Mouse (Mus musculus) heart, adult 9 months (tissue): ENCODE measurements around the gene Gm20431.

Experiments
- DNase-seq, 2 experiments: peaks; one replicate each; pipeline ENCODE4 v3.0.0; 2022; ENCODE audit warnings: low spot score in 2 of 2

The Gm20431 gene

DNA sequence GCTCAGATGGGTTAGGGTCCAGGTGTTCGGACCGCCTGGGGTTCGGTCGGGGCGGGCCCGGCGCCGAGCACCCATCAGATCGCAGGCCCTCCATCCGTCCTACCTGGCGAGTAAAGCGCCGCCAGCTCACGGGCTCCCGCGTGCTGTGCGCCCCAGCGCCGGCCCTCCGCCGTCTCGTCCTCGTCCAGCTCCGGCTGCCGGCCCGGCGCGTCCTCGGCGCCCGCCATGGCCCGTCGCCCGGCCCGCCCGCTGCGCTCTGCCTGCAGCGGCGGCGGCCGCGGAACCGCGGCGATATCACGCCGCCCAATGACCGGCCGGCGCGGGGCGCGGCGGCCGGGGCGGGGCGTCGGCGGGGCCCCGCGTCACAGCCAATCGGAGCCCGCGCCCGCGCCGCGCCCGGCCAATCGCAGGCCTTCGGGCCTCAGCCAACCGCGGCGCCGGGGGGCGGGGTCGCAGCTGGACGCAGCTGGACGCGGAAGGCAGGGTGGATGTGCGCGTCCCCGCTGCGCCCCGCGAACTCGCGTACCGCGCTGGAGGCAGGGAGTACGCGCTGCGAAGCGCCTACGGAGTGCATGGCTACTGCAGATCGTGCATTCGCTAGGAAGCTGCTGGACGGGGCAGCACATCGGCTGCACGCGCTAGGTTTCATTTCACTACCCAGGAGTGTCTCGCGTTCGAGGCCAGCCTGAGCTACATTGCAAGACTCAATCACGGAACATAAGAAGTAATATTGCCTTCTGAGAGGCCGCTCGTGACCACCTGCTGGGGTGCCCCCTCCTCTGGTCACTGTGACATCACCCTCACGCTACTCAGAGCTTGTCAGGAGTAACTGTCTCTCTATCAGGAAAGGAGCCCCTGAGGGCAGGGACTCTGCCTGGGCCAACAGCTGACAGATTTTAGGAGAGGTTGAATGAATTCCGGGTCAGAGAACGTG, at the start of gene Gm20431:
TSS of gene Gm20431 (minus strand) at position 227 of the 934 bp plus-strand sequence.
- peak; percentile 93 to 94 for DNase-seq

DNA sequence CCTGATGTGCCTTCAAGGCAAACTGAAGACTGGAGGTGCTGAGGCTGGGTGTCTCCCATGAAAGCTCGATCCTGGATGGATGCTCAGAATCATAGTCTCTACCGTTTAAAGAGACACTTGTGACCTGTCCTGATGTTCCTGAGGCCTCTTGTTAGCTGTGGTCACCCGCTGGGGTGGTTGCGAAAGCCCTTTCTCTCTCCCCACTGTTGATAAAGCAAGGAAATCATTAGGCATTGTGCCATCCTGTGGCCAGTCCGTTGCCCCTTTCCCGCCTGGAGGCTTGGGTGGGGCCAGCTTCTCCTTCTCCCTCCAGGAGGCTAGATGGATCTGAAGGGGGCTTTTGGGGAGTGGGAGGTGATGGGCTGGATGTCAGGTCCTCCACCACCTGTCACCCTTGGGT, 49.3 kb upstream of the Gm20431 start:
- DNase-seq = no peak

DNA sequence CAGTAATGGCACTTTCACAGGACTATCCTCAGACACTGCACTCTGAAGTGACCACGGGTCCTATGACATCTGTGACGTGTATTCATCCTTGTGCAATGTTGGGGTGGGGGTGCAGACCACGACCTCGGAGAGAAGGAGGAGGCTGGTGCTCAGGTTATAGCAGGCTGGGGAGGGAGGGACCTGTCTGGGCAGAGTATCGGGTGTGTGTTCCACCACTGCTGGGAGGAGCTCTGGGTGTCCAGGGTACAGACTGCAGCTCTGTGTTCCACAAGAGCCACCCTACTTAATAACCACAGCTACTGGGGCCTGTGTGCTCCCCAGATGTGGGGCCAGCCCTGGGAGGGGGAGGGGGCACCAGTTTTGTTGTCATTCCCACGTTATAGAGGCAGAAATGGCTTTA, 48.7 kb upstream of the Gm20431 start:
- DNase-seq = no peak

DNA sequence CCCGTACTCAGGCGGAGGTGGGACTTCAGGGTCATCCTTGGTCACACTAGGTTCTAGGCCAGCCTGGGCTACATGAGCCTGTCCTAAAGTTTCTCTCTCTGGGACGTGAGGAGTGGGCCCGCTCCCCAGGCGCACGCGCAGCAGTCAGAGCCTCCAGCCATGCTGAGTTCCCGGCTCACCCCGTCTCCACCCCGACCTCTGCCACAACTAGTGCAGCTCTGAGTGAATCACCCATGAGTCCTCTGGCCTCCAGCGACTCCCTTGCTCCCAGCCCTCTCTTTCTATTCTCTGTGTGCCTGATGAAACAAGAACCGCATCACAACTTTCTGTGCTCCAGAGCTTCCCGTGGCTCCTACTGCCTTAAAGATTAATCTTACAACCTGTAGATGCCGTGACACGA, 47.1 kb upstream of the Gm20431 start:
- DNase-seq = no peak

DNA sequence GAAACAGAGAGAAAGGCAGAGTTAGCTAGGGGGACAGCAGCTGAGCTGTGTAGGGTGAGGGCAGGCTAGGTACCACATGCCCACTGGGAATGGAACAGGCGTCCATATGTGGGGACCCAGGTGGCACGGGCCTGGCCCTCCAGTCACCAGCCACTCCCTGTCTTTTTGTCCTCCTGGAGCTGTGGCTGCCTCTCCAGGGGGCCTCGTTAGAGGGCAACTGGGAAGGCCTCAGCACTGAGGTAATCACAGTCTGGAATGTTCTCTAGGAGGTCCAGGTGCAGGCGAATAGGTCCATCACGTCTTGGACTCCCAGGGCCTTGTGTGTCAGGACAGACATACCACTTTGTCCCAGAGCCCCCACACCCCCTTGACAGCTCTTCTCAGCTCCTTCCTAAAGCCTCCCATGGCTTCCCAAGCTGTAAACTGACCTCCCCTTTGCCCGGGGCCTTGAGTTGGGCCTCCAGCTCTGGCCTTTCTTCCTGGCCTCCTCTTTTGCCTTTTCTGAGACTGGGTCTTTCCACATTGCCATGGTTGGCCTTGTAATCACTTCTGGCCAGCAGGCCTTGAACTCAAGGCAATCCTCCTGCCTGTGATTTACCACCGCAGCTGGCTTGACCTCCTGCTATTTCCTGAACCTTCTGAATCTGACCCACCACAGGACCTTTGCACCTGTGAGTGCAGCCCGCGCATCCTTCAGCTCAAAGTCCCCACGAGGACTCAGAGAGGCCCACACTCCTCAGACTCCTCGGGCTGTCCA, 45.1 kb upstream of the Gm20431 start:
- no peak for DNase-seq

DNA sequence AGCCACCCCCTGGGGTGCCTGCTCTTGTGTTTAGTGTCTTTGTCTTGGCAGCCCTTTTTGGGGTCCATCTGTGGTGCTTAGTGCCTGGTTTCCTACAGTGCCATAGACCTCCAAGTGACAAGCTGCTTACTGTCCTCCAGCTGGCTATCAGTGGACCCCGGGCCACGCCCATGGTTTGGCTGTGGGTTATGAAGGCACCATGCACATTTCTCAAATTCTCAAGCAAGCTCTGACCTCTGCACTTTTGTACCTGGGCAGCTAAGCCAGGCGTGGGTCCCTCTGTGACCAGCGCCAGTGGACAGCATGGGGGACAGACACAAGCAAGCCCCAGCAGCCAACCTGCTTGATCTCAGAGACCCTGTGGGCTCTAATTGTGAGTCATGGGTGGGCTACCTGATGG, 43.1 kb upstream of the Gm20431 start:
- DNase-seq = no peak

DNA sequence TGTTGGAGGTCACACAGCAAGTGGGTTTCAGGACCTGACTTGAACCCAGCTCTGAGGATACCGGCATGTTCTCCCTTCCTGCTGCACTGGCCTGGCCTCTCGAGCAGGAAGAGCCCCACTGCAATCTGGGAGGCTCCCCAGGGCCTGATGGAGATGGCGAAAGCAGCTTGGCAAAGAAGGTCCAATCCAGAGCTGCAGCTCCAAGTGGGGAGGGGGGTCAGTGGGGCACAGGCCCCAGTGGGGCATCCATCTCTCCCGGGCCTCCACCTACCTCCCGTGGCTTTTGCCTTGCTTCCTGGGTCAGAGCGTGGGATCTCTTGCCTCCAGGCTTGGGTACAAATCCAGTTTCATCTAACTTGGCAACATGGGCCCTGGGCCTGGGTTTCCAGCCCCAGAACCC, 40.8 kb upstream of the Gm20431 start:
- DNase-seq = no peak

DNA sequence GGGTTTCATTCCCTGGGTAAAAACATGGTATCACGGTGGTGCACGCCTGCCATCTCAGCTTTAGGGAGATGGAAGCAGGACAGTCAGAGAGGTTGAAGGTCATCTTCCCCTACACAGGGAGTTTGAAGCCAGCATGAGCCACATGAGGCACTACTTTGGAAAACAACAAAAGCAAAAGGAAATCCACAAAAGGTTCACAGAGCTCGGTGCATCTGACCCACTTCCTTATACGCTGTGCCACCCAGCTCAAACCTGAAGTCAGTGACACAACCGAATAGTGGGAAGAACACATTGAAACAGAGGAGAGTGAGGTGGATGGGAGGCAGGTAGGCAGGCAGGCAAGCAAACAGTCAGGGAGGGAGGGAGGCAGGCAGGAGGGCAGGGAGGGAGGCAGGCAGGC, 40.2 kb upstream of the Gm20431 start:
- DNase-seq = no peak

DNA sequence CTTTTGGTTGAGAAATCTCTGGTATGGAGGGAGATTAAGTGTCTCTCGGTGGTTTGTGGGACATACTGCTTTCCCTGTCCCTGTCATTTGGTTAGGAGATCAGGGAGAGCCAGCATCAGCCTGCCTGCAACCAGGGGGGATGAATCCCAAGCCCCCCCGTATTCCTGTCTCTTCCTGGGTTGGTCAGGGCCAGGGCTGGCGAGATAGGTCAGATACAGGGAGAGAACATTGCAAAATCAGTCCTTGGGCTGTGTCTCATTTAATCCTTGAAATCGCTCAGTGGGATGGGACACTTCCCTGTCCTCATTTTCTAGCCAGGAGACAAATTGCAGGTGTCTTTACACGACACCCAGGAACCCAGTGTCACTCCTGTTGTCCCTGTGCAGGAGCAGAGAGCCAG, 38.7 kb upstream of the Gm20431 start:
- DNase-seq = no peak

DNA sequence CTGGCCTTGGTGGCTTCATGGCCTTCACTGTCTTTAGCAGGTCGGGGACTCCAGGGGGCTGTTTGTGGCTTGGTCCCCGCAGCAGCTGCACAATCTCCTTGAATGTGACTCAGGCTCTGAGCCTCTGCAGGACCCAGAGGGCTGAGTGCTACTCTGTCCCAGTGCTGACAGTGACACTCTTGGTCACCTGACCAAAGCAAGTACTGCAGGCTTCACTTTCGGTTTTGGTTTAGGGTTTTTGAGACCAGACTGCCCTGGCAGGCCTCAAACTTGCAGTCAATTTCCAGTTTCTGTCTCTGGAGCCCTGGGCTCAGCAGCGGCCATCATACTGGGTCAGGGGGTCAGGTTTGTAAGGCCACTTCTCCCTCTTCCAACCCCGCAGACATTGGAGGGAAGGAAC, 36.6 kb upstream of the Gm20431 start:
- peak; percentile 83 to 87 for DNase-seq

DNA sequence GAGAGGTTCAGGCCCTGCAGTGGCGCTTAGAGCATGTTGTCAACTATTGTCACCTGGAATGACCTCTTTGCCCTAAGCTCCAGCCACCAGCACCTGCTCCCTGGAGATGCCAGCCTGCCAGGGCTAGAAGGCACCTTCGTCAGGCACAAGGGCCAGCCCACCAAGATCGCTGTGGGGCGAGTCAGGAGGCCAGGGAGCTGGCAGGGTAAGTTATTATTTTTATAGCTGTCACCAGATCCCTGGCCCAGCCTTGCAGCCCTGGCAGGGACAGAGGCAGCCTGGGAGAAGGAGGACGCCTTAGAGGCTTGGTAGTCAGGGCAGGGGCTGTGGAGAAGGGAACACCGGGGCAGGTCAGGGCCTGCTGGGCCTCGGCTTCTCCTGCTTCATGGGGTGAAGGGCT, 34.8 kb upstream of the Gm20431 start:
- peak; percentile 72 to 74 for DNase-seq

DNA sequence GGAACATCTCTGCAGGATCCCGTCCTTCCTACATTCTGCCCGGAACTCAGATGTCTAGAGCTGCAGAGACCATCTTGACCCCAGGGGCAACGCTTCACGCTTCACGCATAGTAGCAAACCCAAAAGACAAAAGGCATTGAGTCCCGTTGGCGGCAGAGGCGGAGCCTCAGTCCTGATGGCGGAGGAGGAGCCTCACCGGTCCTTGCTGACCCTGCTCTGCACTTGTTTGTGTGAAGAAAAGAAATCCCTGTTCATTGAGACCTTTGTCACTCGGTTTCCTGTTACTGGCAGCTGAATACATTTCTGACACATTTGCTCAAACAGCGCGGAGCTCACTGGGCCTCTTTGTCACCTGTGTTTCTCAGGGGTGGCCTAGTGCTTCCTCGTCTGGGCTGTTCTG, 34.2 kb upstream of the Gm20431 start:
- DNase-seq = no peak

DNA sequence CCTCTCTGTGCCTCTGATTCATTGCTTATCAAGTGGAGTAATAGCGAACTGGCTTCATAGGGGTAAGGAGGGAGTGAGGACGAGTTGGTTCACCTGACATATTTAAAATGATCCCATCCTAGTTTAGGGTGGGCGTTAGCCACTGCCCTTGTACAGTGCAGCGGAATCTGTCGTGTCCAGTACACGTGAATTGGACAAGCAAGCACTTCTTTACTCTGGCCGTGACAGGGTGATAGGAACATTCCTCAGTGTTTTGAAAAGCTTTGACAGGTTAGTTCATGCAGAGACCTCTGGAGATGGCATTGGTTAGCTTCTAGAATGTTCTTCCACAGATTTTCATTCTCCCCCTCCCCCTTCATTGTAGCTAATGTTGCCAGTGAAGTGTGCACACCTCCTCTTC, 33.7 kb upstream of the Gm20431 start:
- DNase-seq = no peak

DNA sequence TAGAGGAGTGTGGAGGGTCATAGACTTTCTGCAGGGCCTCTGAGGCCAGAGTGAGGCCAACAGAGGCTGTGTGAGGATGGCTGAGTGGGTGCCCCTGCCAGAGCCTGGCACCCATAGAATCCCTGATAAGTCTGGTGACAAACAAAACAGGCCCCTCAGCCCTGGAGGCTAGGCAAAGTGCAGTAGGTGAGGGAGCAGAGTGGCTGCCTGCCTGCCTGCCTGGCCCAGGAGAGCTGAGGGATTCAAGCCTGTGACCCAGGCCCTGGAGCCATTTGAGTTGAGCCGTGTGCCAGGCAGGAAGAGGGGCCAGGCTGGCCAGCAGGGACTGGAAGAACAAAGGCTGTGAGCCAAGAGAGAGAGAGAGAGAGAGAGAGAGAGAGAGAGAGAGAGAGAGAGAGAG, 32.9 kb upstream of the Gm20431 start:
- DNase-seq = no peak

DNA sequence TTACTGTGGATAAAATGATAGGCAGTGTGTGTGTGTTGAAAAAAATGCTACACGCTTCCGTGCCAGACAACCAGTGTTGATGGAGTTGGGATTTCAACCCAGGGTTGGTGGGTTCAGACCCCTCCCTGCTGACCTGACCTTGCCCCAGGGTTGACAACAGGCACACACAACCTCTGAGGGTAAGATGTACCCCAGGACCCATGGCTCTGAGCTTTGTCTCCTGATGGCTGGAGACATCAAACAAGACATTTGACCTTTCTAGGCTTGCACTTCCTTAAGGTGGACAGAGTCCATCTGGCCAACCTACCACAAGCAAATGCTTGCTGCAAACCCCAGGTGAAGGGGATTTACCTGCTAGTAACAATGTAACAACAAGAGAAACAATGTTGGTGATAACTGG, 32.2 kb upstream of the Gm20431 start:
- no peak for DNase-seq

DNA sequence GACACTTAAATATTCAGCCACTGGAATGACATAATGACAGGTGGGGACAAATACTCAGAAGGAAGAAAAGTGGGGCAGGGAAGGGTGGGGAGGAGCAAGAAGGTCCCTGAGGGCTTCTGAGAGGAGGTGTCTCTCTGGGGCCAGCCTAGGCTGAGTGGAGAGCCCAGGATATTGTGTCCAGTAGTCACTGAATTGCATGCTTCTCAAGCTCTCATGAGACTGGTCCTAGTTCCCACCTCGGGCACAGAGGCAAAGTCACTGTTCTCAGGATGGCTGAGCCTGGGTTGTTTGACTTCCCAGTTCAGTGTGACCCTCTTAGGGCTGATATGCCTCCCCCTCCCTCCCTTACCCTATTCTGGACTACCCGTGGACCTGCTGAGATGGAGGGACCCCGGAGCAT, 31.5 kb upstream of the Gm20431 start:
- DNase-seq = no peak

DNA sequence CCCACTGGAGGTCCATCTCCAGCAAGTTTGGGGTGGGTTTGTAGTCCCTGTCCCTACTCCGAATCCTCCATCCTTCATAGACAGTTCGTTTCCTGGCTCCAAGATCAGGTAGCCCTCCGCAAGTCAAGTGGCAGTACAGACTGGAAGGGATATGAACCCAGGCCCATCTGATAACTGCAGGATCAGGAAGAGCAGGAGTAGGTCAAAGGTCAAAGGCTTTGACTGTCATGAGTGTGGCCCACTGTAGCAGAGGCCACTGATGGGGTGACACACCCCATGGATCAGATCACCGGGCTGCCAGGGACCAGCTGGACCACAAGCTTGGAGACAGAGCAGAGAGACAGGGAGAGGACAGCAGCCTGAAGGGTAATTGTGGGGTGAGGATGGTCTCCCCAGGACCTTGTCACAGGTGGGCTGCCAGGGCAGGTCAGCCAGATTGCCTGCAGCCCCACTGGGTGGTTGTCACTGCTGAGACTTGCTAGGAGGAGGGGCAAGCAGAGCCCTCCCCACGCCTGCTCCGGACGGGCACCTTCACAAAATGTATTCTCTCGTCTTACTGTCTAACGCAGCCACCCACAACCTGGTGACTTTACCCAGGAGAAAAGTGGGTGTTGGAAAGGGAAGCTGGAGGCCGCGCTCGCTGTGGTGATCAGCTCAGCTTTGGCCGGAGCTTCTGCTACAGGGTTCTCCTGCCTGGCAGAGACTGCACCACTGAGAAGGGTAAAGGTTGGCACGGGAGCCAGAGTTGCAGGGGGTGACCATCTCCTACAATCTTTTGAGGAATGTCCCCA, 30.8 kb upstream of the Gm20431 start:
- no peak for DNase-seq

DNA sequence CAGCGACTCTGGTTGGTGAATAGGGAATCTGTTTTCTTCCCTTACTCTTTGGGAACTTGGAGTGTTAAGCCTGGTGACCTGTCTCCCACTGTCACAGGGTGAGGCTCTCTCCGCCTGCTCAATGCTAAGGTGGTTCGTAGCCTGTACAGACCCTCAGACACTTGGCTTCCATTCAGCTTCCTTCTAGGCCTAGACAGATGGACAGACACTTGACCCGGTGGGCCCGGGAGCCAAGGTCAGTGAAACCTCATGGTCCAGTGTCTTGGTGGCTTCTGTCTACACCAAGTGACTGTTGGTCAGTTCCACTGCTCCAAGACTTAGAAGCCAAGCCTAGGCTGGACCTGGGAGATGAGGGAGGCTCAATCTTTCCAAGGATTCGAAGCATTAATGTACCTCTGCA, 30.1 kb upstream of the Gm20431 start:
- no peak for DNase-seq

DNA sequence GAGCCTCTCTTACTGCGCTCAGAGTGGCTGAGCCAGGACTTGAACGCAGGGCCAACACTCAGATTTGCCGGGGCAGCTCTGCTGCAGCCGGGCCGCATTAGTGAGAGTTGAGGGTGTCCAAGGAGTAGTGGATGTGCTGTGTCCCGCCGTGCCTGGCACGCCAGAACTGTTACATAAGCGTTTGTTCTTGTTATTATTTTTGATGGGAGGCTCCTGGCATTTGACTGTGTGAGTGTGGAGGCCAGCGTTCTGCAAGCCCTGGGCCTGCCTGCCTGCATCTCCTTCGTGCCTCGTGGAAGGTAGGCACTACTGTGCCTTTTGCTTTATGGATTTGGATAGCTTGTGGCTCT, 29.6 kb upstream of the Gm20431 start:
- DNase-seq = peak; percentile 81 to 85

DNA sequence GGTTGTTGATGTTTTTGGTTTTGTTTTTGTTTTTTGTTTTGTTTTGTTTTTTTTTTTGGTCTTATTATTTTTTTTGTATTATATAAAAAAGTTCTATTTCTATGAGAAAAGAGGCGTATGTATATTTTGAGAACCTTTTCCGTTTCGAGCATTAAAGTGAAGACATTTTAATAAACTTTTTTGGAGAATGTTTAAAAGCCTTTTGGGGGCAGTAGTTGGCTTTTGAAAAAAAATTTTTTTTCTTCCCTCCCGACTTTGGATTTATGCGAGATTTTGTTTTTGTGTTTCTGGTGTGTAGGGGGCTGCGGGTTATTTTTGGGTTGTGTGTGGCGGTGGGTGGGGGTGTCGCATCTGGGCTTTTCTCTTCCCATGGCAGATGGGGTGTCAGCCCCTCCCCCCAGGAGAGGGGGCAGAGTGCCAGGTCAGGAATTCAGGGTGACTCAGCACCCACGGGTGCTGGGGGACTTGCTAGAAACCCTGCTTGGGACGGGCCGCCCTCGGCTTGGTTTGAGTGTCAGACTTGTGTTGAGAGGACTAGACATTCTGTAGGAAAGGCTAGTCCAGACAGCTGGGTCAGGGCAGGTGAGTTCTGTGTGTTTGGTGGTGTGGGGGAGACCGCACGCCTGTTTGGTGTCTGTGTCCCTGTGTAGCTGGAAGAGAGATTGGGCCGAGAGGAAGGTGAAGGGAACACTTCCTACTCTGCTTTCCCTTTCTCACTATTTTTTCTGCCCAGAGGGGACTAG, 29.1 kb upstream of the Gm20431 start:
- DNase-seq = peak; percentile 55 to 70

DNA sequence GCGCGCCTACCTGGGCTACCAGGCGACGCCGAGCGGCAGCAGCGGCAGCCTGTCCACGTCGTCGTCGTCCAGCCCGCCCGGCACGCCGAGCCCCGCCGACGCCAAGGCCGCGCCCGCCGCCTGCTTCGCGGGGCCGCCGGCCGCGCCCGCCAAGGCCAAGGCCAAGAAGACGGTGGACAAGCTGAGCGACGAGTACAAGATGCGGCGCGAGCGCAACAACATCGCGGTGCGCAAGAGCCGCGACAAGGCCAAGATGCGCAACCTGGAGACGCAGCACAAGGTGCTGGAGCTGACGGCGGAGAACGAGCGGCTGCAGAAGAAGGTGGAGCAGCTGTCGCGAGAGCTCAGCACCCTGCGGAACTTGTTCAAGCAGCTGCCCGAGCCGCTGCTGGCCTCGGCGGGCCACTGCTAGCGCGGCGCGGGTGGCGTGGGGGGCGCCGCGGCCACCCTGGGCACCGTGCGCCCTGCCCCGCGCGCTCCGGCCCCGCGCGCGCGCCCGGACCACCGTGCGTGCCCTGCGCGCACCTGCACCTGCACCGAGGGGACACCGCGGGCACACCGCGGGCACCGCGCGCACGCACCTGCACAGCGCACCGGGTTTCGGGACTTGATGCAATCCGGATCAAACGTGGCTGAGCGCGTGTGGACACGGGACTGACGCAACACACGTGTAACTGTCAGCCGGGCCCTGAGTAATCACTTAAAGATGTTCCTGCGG, 28.4 kb upstream of the Gm20431 start, which contains the start of gene Tmem189:
TSS of gene Tmem189 (minus strand) at position 322 of the 718 bp plus-strand sequence.
- peak; percentile 50 to 71 for DNase-seq
